Mouse (Mus musculus) layer of hippocampus, adult 11-12 months (tissue): ENCODE results near the gene Clic1.
A peak's percentile ranks its signal among the peaks of the same experiment; 100 is the strongest.
"Not testable (repeated sequence)": the region's sequence is repeated elsewhere in the genome, so short reads cannot be mapped to it uniquely, and the experiment has no call there.

Experiments
- DNase-seq: peaks from one replicate; pipeline ENCODE4 v3.0.0; 2022; ENCODE audit warnings: low spot score

Gene Clic1

DNA sequence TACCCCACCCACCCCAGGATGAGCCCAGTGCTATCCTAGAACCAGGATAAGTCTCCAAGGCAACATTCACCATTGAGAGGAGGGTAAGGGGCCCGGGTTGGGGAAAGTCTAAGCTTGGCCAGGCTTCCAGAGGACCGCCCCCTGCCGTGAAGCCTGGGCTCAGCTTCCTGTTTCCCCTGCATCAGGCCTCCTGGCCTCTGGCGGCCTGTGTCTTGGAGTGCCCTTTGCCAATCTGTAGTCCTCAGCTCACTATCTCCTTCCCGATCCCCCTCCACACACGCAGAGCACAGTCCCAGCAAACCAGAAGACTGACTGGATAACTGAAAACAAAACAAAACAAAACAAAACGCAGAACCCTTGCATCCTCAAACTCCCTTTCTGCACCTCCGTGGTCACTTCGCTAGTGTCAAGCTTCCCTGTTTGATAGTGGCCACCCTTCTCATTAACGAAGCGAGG, at the start of gene Clic1:
Clic1 (plus strand) TSS at position 406 of the 456 bp plus-strand sequence.
- DNase-seq, result no peak

DNA sequence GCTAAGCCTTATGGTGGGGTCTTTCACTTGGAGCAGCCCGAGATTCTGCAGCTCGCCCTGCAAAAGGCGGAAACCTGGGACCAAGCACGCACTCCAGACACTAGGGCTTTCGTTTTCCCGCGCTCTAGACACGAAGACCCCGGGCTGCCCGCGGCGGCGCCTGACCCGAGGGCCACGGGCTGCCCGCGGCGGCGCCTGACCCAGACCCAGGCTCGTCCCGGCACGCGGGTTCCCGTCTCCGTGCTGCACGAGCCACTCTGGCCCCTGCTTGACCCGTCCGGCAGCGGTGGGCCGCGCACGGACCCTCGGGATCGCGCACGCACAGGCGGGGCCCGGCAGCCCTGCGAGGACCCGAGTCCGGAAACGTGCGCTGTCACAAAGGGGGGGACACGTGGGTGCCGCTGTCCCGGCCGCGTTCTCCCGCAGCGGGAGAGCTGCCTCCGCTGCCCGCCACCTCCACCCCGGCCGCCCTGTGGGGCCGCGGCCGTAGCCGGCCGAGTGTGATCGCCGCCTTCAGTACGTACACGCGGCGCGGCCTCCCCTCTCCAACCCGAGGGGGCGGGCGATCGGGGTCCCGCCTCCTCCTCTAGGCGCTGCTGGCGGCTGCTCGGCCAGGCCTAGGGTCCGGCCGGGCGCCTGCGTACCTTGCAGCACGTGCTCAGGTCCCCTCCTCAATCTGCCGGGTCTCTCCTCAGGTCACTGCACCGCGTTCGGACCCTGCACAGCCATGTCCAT, 48.9 kb upstream of the Clic1 start, which contains the start of gene Vars:
Vars (plus strand) TSS at position 271 of the 735 bp plus-strand sequence.
- DNase-seq, result peak; percentile 77

DNA sequence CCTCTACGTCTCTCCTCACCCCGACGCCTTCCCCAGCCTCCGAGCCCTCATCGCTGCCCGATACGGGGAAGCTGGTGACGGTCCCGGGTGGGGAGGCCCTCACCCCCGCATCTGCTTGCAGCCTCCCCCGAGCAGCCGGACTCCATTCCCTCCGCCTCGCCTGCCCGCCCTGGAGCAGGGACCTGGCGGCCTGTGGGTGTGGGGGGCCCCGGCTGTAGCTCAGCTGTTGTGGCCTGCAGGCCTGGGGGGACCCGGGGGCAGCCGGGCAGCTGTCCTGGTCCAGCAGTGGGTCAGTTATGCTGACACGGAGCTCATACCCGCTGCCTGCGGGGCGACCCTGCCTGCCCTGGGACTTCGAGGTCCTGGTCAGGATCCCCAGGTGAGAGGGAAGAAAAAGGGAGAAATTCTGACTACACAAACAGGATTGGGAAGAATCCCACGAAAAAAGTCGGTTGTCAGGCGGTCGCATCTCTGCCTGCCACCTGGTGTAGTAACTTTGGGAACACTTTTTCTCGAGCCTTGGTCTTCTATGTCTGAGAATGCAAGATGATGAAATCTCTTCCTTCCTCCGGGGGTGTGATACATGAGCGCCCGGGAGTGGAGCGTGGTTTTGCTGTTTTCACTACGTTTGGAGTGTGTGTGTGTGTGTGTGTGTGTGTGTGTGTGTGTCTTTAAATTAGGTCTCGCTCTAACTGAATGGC, 48.2 kb upstream of the Clic1 start:
- DNase-seq, result no peak

GRCm38 (mm10) chr17:35002153-35002865, 47.5 kb upstream of the Clic1 start:
- no peak for DNase-seq

DNA sequence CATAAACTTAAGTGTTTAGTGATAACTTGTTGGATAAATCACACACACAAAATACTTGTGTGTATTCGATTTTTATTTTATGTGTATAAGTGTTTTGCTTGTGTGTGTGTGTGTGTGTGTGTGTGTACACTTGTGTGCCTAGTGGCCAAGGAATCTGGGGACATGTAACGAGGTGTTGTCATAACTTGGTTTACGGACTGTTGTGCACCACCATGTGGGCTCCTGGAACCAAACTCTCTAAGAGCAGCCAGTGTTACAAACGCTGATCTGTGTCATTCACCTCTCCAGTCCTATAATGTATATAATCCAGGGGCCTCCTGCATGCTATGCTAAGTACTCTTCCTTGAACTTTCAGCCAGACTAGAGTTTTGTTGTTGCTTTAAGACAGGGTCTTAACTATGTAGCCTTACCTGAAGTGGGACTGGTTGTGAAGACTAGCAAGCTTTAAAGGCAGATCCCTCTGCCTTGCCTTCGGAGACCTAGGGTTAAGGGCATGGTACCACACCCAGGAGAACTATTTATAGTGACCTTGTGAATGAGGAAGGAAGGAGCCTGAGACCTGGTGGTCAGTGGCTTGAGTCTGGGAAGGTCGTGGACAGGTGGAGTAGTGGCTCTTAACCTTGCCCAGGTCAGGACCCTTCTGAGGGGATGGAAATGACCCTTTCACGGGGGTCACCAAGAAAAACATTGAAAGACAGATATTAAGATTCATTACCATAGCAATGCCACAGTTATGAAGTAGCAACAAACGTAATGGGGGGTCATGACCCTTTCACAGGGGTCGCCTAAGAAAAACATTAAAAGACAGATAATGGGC, 46.5 kb upstream of the Clic1 start:
- DNase-seq, result no peak

GRCm38 (mm10) chr17:35004075-35004717, 45.6 kb upstream of the Clic1 start:
- no peak for DNase-seq

DNA sequence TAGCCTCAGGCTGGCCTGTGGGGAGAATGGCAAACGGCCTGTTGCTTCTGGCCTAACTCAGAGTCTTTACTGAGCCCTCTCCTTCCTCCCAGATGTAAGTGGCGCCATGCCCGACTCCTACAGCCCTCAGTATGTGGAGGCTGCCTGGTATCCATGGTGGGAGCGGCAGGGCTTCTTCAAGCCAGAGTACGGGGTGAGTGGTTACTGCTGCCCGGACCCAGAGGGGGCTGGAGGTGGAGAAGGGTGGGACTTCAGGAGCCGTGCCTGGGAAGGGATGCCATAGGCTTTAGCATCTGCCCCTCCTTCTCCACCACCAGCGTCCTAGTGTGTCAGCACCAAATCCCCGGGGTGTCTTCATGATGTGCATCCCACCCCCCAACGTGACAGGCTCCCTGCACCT, 44.6 kb upstream of the Clic1 start:
- no peak for DNase-seq

DNA sequence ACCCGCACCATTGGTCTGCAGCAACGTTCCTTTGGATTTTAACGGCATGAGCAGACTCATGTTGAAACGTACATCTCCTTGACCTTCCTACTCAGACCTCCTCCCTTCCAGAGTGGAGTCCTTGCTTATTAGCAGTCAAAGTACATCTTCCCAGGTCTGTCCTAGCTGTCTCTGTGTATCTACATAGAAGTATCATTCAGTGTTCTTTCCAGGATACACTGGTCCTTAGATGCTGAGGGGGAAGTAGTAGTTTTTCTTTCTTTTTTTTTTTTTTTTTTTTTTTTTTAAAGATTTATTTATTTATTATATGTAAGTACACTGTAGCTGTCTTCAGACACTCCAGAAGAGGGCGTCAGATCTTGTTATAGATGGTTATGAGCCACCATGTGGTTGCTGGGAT, 43.9 kb upstream of the Clic1 start:
- DNase-seq, result not testable (repeated sequence)

GRCm38 (mm10) chr17:35007387-35007991, 42.3 kb upstream of the Clic1 start:
- no peak for DNase-seq

DNA sequence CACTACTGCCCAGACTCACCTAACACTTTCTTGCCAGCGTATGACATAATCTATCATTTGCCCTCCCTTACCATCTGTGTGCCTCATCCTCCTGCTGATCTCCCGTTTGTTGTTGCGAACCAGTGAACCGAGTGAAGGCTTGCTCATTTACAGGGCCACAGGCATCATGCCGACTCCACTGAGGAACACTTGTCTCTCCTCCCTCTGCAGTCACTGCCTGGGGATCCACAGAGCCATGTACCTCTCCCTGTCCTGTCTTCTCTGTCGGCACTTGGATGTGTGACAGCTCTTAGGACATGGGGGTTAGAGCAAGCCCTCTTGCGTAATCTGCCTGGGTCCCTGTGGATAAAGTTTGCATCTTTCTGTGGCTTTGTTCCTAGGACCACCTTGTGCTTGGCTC, 40.2 kb upstream of the Clic1 start:
- no peak for DNase-seq

DNA sequence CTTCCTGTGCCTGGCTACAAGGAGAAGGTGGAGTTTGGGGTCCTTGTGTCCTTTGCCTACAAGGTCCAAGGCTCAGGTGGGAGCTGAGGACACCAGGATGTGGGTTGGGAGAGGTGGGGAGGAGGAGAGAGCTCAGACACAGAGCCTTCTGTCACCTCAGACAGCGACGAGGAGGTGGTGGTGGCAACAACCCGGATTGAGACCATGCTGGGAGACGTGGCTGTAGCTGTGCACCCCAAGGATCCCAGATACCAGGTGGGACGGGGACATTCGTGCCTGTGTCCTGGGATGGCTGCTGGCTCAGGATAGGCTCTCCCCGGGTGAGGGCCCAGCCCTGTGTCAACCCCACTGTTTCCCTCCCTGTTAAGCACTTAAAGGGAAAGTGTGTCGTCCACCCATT, 38.3 kb upstream of the Clic1 start:
- no peak for DNase-seq

GRCm38 (mm10) chr17:35012430-35012829, 37.3 kb upstream of the Clic1 start:
- no peak for DNase-seq

- DNase-seq, result no peak
These were observed 36.5 kb upstream of the Clic1 start for GRCm38 (mm10) chr17:35013221-35013620.

GRCm38 (mm10) chr17:35015296-35015695, 34.5 kb upstream of the Clic1 start:
- no peak for DNase-seq

- no peak for DNase-seq
These were observed 33.4 kb upstream of the Clic1 start, which contains the start of gene Vwa7 for GRCm38 (mm10) chr17:35016376-35016775. Gene Vwa7 (plus strand): TSS chr17:35016579.

- no peak for DNase-seq
These were observed 32.7 kb upstream of the Clic1 start for GRCm38 (mm10) chr17:35016791-35017705.

- DNase-seq, result no peak
These were observed 32.1 kb upstream of the Clic1 start for GRCm38 (mm10) chr17:35017706-35018030.

DNA sequence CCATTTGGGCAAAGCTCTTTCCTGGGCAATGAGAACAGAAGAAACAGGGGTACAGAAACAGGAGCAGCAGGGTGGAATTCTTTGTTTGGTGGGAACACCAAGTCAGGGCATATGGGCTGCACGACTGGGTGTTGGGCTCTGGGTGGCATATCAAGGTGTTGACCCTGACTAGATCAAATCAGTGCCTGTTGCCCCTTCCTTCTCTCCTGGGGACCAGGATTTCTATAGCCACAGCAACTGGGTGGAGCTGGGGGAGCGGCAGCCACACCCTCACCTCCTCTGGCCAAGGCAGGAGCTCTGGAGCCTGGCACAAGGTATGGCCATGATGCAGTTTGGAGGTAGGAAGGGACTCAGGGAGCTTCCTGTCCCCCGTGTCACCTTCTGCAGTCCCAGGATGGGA, 31.6 kb upstream of the Clic1 start:
- no peak for DNase-seq

DNA sequence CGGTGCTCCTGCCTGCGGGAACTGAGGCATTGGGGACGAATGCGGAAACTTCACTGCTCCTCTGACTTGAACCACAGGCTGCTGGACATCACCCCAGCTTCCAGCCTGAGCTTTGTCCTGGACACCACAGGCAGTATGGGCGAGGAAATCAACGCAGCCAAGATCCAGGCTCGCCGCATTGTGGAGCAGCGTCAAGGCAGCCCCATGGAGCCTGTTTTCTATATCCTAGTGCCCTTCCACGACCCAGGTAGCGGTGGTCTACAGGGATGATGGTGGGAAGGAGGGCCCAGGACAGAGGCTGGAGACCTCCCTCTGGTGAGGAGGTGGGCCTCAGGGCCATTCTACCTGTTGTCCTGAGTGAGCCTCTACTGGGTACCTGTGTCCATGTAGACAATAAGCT, 29.9 kb upstream of the Clic1 start:
- no peak for DNase-seq

DNA sequence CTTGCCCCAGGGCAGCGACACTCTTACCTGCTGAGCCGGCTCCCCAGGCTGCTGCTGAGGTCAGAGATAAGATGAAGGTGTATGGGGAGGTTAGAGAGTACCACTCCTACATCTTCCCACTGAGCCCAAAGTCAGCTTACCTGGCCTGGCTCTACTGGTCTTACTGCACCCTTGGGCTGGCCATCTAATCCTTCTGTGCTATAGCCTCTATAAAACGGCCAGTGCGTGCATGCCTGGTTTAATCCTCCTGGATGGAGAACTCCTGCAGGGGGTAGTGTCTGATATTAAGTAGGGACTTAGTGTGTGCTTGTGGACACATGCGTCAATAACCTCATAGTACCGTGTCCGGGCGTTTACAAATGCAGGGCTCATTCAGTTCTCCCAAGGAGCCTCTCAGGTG, 29.2 kb upstream of the Clic1 start:
- no peak for DNase-seq
